Mouse (Mus musculus): ENCODE measurements around the gene Nol9.
A peak's percentile ranks its signal among the peaks of the same experiment; 100 is the strongest.
"Not testable (repeated sequence)": the region's sequence is repeated elsewhere in the genome, so short reads cannot be mapped to it uniquely, and the experiment has no call there.

The Nol9 gene

DNA sequence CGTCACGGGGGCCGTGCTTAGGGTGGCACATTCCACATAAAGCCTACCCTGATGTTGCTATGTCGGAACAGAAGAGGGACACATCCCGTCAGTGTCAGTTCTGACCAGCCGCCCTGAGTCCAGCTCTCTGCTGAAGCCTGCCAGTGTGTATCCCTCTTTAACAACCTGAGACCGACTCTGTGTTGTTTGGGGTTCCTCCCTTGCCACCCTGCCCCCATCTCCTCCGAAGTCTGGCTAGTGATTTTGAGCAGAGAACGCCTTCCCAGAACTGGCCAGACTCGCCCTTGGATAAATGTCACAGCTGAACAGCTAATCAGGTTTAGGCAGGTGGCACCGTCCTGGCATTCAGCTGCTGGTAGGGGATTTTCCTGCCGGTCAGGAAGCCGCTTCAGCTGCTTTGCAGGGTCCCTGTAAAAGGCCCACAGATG lies 28.4 kb upstream of the Nol9 start:
- peak; percentile 24 to 55 for DNase-seq (ENCODE audit: low spot score in 2 of 2)

DNA sequence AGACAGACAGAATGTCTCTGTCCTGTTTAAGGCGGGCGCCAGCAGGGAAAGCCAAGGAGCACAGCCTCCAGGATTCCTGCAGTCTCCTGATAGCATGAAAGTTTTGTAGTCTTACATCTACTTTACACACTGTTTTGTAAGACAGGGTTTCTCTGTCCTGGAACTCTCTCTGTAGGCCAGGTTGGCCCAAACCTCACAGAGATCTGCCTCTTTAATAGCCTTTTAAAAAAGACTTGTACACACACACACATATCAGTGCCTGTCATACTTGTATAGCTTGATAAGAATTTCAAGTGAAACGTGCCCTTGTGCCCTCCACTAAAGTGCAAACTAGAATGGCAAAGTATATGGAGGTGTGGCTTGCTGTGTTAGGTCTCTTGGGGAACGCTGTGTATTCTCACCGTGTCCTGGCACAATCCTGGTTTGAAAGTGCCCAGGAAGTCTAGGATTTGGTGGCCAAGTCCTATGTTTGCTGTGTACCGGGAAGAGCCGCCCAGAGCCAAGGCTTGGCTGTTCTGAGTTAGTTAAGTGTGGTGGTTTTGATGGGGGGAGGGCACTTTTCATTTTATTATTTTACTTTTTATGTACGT lies 27.9 kb upstream of the Nol9 start:
- no peak for DNase-seq (ENCODE audit: low spot score in 2 of 2)

DNA sequence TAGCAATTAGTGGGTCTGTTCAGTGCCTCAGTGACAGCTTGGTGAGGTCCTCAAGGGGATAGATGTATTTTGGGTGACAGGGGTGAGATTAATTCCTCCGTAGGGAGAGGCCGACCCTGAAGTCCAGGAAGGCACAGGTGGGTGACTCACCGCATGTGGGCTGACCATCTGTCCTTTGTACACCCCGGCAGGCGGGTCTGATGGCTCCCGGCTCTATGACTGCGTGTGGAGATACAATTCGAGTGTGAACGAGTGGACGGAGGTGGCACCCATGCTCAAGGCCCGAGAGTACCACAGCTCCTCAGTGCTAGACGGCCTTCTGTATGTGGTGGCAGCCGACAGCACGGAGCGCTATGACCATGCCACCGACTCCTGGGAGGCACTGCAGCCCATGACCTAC lies 27.0 kb upstream of the Nol9 start:
- DNase-seq (ENCODE audit: low spot score in 2 of 2): no peak

DNA sequence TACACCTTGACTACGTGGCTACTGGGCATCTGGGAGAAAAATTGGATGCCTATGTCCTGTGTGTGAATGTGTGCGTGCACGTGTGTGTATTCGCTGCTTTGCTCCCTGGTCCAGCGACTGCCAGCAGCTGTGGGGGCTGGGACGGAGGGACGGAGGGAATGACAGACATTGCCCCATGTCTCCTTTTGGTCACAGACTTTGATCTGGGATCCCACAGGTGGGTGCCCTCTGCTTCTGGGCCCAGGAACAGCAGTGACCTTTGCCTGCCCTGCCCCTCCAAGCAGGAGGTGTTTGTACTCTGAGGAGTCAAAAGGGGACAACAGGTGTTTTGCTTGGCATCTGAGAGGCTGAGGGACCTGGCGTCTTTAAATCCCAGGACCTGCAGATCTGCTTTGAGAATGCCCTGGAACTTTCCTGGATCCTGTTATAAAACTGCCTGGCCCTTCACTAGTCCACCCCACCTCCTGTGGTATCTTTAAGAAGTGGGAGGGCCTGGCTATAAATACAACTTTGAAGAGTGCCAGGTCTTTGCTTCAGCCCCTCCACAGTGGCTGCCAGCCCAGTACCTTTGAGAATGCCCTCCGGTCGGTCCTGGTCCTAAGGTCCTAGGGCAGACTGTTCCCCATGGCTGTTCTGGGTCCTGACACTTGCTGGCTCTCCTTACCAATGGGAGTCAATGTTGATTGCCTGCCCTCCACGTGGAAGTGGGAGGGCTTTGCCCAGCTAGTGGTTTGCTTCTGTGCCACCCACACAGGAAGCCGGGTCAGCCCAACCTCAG lies 25.9 kb upstream of the Nol9 start:
- no peak for DNase-seq (ENCODE audit: low spot score in 2 of 2)

DNA sequence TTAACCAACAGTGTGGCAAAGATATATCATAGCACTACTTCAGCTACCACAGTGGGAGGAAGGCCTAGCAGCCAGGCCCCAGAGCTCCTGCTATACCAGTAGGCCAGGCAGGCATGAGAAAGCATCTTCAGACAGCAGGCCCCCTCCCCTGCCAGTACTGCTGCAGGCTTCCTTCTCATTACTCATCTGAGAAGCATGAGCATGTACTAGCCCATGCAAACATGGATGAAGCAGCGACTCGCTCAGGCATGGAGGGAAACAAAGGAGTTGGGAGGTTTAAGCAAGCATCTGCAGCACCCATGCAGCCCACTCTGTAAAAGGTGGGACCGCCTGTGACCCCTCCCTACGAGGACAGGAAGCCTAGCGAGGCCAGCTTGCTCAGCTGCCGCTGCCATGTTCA lies 20.0 kb upstream of the Nol9 start:
- no peak for DNase-seq (ENCODE audit: low spot score in 2 of 2)

DNA sequence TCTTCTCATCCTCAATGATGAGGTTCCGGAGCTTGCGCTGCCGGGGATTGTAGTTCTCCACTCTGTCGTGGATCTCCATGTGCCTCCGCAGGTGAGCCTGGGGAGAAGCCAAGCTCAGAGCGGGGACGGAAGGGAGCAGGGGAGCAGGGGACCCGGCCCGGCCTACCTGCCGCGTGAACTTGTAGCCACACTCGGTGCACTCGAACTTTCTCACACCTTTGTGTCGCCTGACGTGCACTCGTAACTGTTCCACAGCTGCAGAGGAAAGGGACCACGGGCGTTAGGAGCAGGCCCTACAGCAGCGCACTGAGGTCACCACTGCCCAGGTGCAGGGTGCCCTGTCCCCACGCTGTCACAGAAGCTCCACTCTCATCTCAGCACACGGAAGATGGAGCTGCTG lies 19.1 kb upstream of the Nol9 start:
- no peak for DNase-seq (ENCODE audit: low spot score in 2 of 2)

DNA sequence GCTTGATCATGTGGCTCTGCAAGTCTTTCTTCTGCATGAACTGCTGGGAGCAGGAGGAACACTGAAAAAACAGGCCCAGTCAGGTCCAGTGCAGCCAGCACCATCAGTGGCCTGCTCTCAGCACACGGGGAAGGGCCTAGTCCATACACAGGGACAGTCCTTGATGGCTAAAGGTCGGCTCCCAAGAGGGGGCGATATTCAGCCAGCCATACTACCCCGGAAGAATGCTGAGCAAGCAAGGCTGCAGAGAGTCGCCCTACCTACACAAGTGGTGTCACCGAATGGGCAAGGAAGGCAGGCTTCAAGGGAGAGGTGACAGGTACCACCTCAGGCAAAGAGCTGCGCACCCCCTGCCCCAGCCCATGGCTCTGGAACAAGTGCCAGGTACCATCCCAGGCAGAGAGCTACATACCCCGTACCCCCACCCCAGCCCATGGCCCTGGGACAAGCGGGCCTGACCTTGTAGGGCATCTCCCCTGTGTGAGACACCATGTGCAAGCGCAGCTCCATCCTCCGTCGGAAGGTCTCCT lies 17.5 kb upstream of the Nol9 start:
- no peak for DNase-seq (ENCODE audit: low spot score in 2 of 2)

DNA sequence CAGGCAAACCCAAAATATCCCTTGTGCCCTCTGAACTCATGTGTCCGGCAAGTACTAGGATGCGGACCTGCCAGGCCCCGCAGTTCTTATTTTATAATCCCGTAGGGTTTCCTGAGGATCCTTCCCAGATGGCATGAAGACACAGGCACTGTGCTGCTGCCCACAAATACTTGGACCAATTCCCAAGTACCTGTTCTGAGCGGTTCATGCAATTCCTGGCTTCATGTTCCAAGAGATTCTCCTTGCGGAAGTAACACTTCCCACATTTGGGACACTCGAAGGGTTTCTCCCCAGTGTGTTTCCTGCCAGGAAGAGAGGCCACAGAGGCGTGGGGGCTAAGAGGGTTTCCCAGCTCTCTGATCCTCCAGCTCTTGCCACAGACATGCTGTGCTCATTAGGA lies 16.6 kb upstream of the Nol9 start:
- DNase-seq (ENCODE audit: low spot score in 2 of 2): no peak

DNA sequence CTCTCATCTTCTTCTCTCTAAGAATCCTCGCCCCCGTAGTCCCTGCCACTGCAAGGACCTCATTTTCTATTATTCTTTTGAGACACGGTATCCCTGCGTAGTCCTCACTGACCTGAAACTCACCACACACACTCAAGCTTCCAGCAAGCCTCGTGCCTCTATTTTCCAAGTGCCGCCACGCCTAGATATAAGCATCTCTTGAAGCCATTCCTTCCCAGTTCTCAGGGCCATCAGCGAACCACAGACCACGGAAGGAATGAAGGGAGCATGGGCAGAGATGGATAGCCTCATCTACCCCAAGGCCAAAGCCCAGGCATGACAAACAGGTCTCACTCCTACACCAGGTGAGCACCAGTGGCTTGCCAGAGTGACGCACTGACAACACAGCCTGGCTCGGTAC lies 14.6 kb upstream of the Nol9 start:
- DNase-seq (ENCODE audit: low spot score in 2 of 2): no peak

DNA sequence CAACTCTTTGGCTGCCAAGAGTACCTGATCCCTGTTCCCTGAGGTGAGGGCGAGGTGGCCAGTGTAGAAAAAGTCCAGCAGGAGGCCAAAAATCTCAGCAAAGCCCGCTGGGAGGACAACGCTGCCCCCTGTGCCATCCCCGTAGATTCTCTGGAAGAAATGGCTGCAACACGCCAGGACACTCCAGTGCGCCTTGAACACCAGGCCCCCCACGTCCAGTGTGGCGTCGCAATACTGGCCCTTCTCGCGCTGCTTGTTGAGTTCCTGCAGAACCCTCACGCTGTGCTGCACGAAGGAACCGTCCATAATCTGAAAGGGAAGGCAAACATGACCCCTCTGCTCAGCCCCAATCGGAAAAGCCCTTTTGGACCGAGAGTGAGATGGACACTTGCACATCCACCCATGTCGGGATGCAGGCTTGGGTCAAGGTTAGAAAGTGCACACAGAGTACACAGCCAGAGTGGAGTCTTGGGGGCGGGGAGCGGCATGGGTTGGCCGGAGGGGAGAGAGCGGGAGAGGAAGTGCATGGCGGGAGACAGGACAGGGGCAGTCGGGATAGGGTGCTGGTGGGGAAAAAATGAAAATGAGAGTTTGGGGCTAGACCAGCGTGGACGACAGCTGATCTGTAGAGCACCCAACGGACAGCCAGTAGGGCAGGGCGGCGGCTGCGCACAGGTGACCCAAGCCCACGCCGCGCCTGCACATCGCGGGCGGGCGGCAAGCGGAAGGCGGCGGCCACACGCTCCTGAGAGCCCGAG lies 12.2 kb upstream of the Nol9 start:
- DNase-seq (ENCODE audit: low spot score in 2 of 2): peak in 1 of 2 experiments; percentile 30

DNA sequence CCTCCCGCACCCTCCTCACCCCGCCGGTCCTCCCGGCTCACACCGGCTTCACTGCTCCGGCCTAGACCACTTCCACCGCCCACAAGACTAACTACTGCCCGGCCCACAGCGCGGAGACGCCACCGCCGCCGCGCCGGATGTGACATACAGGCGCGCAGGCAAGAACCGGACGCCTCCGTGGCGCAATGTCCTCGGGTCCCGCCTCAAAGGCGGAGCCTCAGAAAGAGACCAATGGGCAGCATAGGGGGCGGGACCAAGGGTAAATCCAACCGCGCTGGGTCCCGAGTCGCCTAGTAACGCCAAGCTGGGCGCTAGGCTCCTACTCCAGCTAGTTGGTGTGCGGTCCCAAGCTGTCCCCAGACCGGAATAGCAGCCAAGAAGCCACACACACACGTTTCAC lies 11.6 kb upstream of the Nol9 start, which contains the start of gene Zbtb48:
TSS of gene Zbtb48 (minus strand) at position 148 of the 400 bp plus-strand sequence.
- peak; percentile 90 to 96 for DNase-seq (ENCODE audit: low spot score in 2 of 2)

DNA sequence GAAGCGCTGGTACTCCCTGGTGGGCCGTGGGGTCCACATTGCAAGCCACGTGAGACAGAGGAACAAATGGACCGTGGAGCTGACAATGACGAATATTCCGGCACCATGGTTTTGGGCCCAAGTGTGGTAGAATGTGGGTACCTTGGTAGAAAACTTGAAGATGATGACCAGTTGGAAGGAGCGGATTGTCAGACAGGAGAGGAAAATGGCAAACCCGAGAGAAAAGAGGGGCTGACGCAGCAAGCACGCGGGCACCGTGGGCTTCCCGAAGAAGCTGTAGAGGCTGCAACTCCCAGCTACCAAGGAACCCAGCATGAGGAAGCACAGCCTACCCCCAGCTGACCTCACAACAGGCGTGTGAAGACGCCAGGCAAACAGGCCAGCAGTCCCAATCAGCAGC lies 10.7 kb upstream of the Nol9 start:
- no peak for DNase-seq (ENCODE audit: low spot score in 2 of 2)

DNA sequence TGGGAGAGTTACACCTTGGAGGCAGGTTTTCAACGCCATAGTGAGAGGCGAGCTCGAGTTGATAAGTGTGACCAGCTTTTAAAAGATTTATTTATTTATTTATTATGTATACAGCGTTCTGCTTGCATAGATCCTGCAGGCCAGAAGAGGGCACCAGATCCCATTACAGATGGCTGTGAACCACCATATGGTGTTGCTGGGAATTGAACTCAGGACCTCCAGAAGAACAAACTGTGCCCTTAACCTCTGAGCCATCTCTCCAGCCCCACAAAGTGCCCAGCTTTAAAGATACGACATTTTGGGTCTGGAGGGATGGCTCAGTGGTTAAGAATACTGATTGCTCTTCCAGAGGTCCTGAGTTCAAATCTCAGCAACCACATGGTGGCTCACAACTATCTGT lies 10.0 kb upstream of the Nol9 start:
- peak in 1 of 2 experiments; percentile 58 for DNase-seq (ENCODE audit: low spot score in 2 of 2)

DNA sequence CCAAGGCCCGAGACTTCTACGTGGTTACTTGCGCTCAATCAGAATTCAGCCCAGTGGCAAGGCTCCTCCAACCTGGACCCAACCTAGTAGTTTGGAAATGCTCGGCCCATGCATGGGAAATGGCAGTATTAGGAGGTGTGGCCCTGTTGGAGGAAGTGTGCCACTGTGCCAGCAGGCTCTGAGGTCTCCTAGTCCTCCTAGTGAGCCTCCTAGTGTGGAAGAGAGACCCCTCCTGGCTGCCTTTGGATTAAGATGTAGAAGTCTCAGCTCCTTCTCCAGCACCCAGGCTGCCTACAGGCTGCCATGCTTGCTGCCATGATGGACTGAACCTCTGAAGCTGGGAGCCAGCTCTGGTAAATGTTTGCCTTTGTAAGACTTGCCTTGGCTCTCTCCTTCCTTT lies 9.1 kb upstream of the Nol9 start:
- no peak for DNase-seq (ENCODE audit: low spot score in 2 of 2)

DNA sequence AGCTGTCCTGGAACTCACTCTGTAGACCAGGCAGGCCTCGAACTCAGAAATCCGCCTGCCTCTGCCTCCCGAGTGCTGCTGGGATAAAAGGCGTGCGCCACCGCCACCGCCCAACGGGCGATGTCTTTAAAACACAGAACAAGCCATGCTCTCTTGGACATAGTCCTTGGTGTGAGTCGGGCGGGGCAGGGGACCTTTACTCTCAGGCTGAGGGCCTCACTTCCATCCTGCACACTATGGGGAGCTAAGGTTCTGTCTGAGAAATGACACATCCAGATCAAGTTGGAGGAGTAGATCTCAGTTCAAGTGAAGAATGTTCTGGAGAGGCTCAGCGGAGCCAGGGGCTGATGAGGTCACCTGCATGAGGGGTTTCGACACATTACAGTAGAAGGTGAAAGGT lies 6.2 kb upstream of the Nol9 start:
- no peak for DNase-seq (ENCODE audit: low spot score in 2 of 2)

DNA sequence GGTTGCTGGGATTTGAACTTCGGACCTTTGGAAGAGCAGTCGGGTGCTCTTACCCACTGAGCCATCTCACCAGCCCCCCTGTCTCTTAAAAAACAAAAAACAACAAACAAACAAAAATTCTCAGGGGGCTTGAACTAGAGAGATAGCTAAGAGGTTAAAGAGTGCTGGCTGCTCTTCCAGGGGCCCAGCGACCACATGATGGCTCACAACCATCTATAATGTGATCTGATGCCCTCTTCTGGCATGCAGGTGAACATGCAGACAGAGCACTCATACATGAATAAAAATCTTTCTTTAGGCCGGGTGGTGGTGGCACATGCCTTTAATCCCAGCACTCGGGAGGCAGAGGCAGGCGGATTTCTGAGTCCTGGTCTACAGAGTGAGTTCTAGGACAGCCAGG lies 2.7 kb upstream of the Nol9 start:
- DNase-seq (ENCODE audit: low spot score in 2 of 2): not testable (repeated sequence)

DNA sequence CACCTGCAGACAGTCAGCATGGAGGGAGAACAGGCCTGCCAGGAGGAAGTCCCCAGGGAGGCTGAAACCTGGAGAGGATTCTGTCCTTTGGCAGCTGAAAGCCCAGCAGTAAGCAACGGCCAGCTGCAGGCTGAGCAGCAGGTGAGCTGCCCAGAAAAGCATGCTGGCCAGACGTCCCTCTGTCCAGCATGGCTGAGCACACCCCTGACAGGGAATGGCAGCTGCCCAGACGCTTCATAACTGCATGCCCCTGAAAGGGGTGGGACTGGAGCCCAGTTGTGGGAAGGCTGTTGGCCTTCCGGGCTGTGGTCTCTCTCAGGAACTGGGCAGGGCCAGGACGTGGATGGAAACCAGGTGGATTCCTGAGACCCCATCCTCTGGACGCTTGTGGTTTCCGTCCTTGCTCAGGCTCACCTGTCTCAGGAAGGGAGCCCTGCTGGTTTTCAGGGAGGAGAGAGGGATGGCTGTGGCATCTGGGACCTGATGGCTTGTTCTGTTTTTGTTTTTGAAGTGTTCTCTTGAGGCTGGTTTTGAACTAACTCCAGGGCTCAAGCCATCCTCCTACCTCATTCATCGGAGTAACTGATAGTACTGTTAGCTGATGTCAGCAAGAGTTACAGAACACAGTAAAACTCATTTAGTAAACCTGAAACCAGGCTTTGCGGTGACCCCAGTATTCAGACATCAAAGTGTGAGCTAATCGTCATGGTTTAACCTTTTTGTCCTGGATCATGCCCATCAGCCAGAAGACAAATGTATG lies 716 bp upstream of the Nol9 start, which contains the start of gene Tas1r1:
TSS of gene Tas1r1 (minus strand) at position 344 of the 760 bp plus-strand sequence.
- no peak for DNase-seq (ENCODE audit: low spot score in 2 of 2)

DNA sequence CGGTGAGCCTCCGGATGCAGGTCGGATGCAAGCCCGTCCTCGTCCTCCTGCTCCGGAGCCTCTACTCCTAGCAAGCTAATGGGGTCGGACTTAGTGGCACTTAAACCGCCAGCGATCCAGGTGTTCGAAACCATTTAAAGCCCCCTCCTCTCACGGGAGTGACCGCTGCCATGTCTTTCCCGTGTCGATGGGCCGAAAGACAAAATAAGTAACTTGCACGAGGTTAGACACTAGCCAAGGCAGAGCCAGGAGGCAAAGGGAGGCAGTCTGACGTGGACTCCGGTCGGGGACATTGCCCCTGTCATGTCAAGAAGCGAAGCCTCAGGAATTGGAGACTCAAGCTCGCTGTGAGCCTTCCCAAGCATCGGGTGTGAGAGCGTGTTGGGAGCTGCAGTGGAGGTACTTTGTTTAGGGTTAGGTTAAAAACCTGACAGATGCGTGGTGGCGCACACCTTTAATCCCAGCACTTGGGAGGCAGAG lies 750 bp downstream of the Nol9 start:
- DNase-seq (ENCODE audit: low spot score in 2 of 2): no peak

DNA sequence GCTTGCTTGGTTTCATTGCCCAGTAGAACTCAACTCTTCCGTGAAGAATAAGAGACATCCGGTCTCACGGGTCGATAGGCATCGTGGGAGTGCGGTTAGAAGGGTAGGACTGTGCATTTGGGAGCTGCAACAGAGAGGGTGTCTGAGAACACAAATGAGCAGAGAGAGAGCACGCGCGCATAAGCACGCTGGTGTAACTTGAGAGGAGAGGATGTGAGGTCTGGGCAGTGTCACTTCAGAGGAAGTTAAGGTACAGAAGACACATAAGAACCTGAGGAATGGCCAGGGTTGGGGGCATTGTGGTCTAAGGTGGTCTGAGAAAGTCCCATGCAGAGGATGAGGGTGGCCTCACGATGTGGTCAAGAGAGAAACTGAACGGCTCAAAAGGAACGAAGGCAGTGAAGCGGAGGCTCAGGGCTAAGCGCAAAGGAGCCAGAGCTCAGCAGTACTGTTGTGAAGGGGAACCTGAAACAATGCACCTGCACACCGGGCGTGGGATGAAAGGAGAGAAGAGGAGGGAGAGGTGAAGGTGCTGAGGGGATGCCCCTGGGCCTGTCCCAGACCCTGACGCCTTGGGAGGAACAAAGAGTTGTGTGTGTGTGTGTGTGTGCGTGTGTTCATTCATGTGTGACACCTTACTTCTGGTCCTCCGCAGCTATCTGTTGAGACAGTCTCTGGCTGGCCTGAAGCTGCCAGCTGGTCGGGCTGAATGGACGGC lies 3.0 kb downstream of the Nol9 start:
- DNase-seq (ENCODE audit: low spot score in 2 of 2): peak in 1 of 2 experiments; percentile 35

DNA sequence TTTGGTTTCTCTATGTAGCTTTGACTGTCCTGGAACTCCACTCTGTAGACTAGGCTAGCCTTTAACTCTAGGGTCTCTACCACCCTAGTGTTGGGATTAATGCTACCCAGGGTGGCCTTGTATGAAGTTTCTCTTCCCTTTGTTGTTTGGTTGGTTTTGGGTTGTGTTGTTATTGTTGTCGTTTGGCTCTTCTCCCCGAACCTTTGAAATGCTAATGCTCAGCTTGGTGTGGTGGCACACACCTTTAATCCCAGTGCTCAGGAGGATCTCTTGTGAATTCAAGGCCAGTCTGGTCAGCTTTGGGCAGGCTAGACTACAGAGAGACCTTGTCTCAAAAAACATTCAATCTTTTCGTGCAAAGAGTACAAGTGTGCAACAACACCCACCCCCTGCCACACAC lies 4.0 kb downstream of the Nol9 start:
- DNase-seq (ENCODE audit: low spot score in 2 of 2): no peak

DNA sequence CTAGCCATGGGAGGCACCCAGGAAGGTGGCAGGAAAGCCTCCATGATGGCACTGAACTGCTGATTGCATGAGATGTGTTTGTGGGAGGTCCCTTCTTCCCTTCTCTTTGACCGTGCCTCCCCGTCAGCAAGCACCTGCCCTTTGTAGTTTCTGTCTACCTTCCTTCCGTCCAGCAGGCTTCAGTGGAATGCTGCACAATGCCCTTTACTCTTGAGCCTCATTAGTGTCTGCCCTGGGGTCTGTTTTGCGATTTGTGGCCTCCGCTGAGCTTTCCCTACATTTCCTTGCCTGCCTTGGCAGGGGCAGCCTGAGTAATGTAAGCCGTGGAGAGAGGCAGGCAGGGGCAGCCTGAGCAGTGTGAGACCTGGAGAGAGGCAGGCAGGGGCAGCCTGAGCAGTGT lies 5.5 kb downstream of the Nol9 start:
- DNase-seq (ENCODE audit: low spot score in 2 of 2): no peak
